Comparison of ENCODE assay signal across 17 mouse cellular contexts in the genomic region with DNA sequence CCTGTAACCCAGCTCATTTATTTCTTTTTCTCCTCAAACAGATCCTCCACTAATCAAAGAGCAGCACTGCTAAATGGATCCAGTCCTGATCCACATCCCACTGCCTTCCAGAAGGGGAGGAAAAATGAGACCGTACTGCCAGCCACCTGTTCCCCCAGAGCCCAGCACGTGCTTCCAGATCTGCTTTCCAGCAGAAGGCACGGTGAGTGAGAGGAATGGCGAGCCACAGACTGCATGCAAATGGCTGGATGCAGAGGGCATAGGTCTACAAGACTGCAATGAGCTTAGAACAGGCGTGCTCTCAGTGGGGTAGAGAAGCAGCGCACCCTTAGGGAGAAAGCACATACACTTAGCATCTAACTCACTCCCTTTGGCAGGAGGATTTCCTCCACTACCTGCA.
"Had no signal": no experiment of that assay in that cellular context is flagged by ENCODE, and none has a peak within 500 bp of the region (broad histone marks: within the 10 kb centered on the region; RNA-seq: fewer than 3 reads in every experiment).

No protein-coding gene starts in this region.

- ATAC-seq: midbrain, embryonic 15.5 days had no signal

- H3K27ac ChIP-seq: kidney, embryonic 15.5 days; layer of hippocampus, adult 2 months; liver, embryonic 13.5 days; midbrain, embryonic 12.5 days; midbrain, embryonic 15.5 days; neural tube, embryonic 12.5 days; neural tube, embryonic 15.5 days had no signal

- H3K4me2 ChIP-seq: kidney, embryonic 15.5 days; liver, embryonic 13.5 days; midbrain, embryonic 12.5 days; midbrain, embryonic 15.5 days; neural tube, embryonic 12.5 days; neural tube, embryonic 15.5 days had no signal

- H3K27me3 ChIP-seq: kidney, embryonic 15.5 days; liver, embryonic 13.5 days; midbrain, embryonic 12.5 days; midbrain, embryonic 15.5 days; neural tube, embryonic 12.5 days; neural tube, embryonic 15.5 days had no signal

- H3K4me1 ChIP-seq: kidney, embryonic 15.5 days; liver, embryonic 13.5 days; midbrain, embryonic 15.5 days had no signal

- H3K4me3 ChIP-seq: kidney, embryonic 15.5 days; layer of hippocampus, adult 2 months; liver, embryonic 13.5 days; midbrain, embryonic 12.5 days; midbrain, embryonic 15.5 days; neural tube, embryonic 12.5 days; neural tube, embryonic 15.5 days had no signal

- H3K36me3 ChIP-seq: kidney, embryonic 15.5 days; liver, embryonic 13.5 days; midbrain, embryonic 12.5 days; midbrain, embryonic 15.5 days; neural tube, embryonic 12.5 days; neural tube, embryonic 15.5 days had no signal

- DNase-seq: kidney, adult 11 months; kidney, adult 8-10 months; kidney, postnatal 10 days; kidney, postnatal 36 days; liver, embryonic 13.5 days; lung, adult 2 months; lung, postnatal 14 days; lung, postnatal 4 days; right cerebral cortex, adult 18-20 months; thymus, adult 18-20 months; thymus, postnatal 36 days had no signal

- H3K9me3 ChIP-seq: kidney, embryonic 15.5 days; liver, embryonic 13.5 days; midbrain, embryonic 12.5 days; midbrain, embryonic 15.5 days; neural tube, embryonic 12.5 days; neural tube, embryonic 15.5 days had no signal

- H3K9ac ChIP-seq: kidney, embryonic 15.5 days; liver, embryonic 13.5 days; midbrain, embryonic 12.5 days; midbrain, embryonic 15.5 days; neural tube, embryonic 12.5 days; neural tube, embryonic 15.5 days had no signal
